Mouse (Mus musculus) central nervous system, embryonic 14 days (tissue): ENCODE measurements around the gene Hs3st5. TPM values are rescaled to one million over a fixed set of nuclear protein-coding genes. Genes with fewer than 3 reads are reported as not detected.

ENCODE experiments used
- polyA plus RNA-seq: library from polyadenylated mRNA; depleted of rRNA; stranded (reverse); fragments of >200 nt; gene quantifications from 2 replicates; pipeline ENCODE4 v1.2.3, GENCODE M21; 2012; rRNA removed

Hs3st5 gene
- polyA plus RNA-seq = 8.3 and 9.0 TPM in 2 replicates

DNA sequence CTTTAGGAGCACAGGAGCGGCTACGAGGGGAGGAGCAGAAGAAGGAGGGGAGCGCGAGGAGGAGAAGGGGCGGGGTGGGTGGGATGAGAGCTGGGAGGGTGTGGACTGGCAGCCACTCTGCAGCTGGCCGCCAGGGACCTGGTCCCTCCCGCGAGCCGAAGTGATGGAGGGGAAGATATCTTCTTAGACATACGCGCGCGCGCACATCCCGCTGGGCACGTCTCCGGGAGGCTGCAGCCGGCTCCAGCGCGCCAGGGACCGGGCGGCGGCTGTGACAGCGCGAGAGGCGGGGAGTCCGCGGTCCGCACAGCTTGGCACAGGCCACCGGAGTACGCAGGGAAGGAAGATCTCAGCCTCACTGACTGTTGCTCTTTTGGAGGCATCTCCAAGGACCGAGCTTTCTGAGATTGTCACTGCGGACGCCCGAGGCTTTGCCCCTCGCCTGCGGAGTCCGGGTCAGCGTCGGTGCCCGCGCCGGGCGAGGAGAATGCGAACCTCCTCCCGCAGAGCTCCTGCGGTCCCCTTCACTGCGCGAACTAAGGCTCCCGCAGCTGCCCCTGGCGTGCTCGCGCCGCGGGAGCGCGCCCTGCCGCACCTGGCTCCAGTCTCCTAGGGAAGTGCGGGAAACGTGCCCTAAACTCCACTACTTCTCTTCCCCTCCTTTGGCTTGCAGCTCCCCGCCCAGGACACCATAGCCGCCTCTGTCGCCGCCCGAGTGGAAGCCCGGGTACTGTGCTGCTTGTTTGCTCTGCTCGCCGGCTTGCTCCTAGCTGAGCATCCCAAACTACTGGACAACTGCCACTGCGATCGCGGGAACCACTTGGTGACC is at the start of gene Hs3st5:
Gene Hs3st5 (plus strand): TSS at position 88 of the 829 bp plus-strand sequence.

